Mouse (Mus musculus): Measurements from ENCODE around the gene Caap1.

GRCm38 (mm10) chr4:94556265-94557054, at the start of gene Caap1, which contains the start of gene Gm10306:
- no peak for TF ChIP-seq CTCF (IDR thresholded peaks at IDR 0.05; ENCODE audit: control insufficient read depth, insufficient read depth, insufficient read length)
- TF ChIP-seq CEBPB (IDR thresholded peaks at IDR 0.05; ENCODE audit: low read depth), result no peak
- no peak for TF ChIP-seq MYOG (IDR thresholded peaks at IDR 0.05; ENCODE audit: control insufficient read depth, extremely low read depth, insufficient read length)
- TF ChIP-seq MAX (IDR thresholded peaks at IDR 0.05), result peak; percentile 56
- no peak for TF ChIP-seq MYOD1 (IDR thresholded peaks at IDR 0.05; ENCODE audit: control insufficient read depth, insufficient read length, low read depth)
- TF ChIP-seq USF1 (IDR thresholded peaks at IDR 0.05; ENCODE audit: low read depth), result no peak
- TF ChIP-seq FOSL1 (IDR thresholded peaks at IDR 0.05; ENCODE audit: insufficient read depth, low read length, poor library complexity, severe bottlenecking), result no peak
